Mouse (Mus musculus): ENCODE measurements around the gene Gm14137. TPM values are rescaled to one million over a fixed set of nuclear protein-coding genes. Genes with fewer than 3 reads are reported as not detected.
A peak's percentile ranks its signal among the peaks of the same experiment; 100 is the strongest.

Gene Gm14137
- polyA plus RNA-seq, 1 experiment from 2014 or later = 0.32 TPM

GRCm38 (mm10) chr2:119154683-119155082 lies 19.6 kb upstream of the Gm14137 start:
- 69% methylated on average over 2 of the region's 2 CpGs for WGBS
- H3K27ac ChIP-seq (ENCODE audit: low read depth) = no peak overlapping the region
- no peak for ATAC-seq (ENCODE audit: insufficient read depth)

GRCm38 (mm10) chr2:119155388-119155787 lies 18.9 kb upstream of the Gm14137 start:
- H3K9me3 ChIP-seq (ENCODE audit: low read depth, low read length) = no peaks in the 10 kb centered on the region
- peak overlapping the region; percentile 98 for H3K4me3 ChIP-seq (ENCODE audit: low read depth, low read length)
- ATAC-seq (ENCODE audit: insufficient read depth) (no peak), DNase-seq (no peak)
- TF ChIP-seq CTCF (IDR thresholded peaks at IDR 0.05; ENCODE audit: low read depth) = no peak
- H3K9ac ChIP-seq = 0 out of 2 replicates have a peak overlapping the region, but pooled peaks have one; percentile 87
- WGBS = 62% methylated on average over 9 of the region's 9 CpGs
- H3K36me3 ChIP-seq (ENCODE audit: insufficient read depth) = peaks cover 42% of the 10 kb centered on the region
- H3K27me3 ChIP-seq (ENCODE audit: insufficient read depth, low read length) = no peaks in the 10 kb centered on the region
- peak overlapping the region; percentile 80 for H3K4me2 ChIP-seq
- H3K27ac ChIP-seq (ENCODE audit: low read depth) = no peak overlapping the region
- no peaks in the 10 kb centered on the region for H3K4me1 ChIP-seq (ENCODE audit: insufficient read depth)

More at GRCm38 (mm10) chr2:119154683-119155082, 19.6 kb upstream of the Gm14137 start:
- no peaks in the 10 kb centered on the region for H3K27me3 ChIP-seq (ENCODE audit: insufficient read depth, low read length)
- H3K9ac ChIP-seq = no peak overlapping the region
- no peak for TF ChIP-seq CTCF (IDR thresholded peaks at IDR 0.05; ENCODE audit: low read depth)
- H3K4me2 ChIP-seq = peak overlapping the region; percentile 80; the same call in 1 of the 2 replicates
- H3K4me3 ChIP-seq (ENCODE audit: low read depth, low read length) = no peak overlapping the region
- H3K36me3 ChIP-seq (ENCODE audit: insufficient read depth) = peaks cover 48% of the 10 kb centered on the region
- DNase-seq = no peak
- H3K4me1 ChIP-seq (ENCODE audit: insufficient read depth) = no peaks in the 10 kb centered on the region
- no peaks in the 10 kb centered on the region for H3K9me3 ChIP-seq (ENCODE audit: low read depth, low read length)

- 4% methylated on average over 34 of the region's 34 CpGs for WGBS
- ATAC-seq (ENCODE audit: insufficient read depth) (no peak), DNase-seq (peak; percentile 28)
- TF ChIP-seq CTCF (IDR thresholded peaks at IDR 0.05; ENCODE audit: low read depth) = no peak
- Histone ChIP-seq H3K36me3 (ENCODE audit: insufficient read depth) (peaks cover 34% of the 10 kb centered on the region), H3K4me2 (peak overlapping the region; percentile 80), H3K27me3 (ENCODE audit: insufficient read depth, low read length) (no peaks in the 10 kb centered on the region), H3K9me3 (ENCODE audit: low read depth, low read length) (no peaks in the 10 kb centered on the region), H3K4me3 (ENCODE audit: low read depth, low read length) (peak overlapping the region; percentile 98), H3K4me1 (ENCODE audit: insufficient read depth) (no peaks in the 10 kb centered on the region), H3K9ac (peak overlapping the region; percentile 87), H3K27ac (ENCODE audit: low read depth) (peak overlapping the region; percentile 50; the same call in 1 of the 2 replicates)
Observed at GRCm38 (mm10) chr2:119156081-119156680, 18.1 kb upstream of the Gm14137 start.

- peaks cover 27% of the 10 kb centered on the region for H3K36me3 ChIP-seq (ENCODE audit: insufficient read depth)
- H3K4me3 ChIP-seq (ENCODE audit: low read depth, low read length) = peak within 1 kb of the TSS; percentile 98
- H3K27ac ChIP-seq (ENCODE audit: low read depth) = peak within 1 kb of the TSS; percentile 50
- ATAC-seq (ENCODE audit: insufficient read depth) (peak; percentile 89), DNase-seq (peak; percentile 98)
- H3K9me3 ChIP-seq (ENCODE audit: low read depth, low read length) = no peaks in the 10 kb centered on the region
- WGBS = under 1% methylated on average over 57 of the region's 57 CpGs
- H3K27me3 ChIP-seq (ENCODE audit: insufficient read depth, low read length) = no peaks in the 10 kb centered on the region
- peak within 1 kb of the TSS; percentile 80 for H3K4me2 ChIP-seq
- peak within 1 kb of the TSS; percentile 87 for H3K9ac ChIP-seq
- no peak for TF ChIP-seq CTCF (IDR thresholded peaks at IDR 0.05; ENCODE audit: low read depth)
- H3K4me1 ChIP-seq (ENCODE audit: insufficient read depth) = no peaks in the 10 kb centered on the region
Observed at GRCm38 (mm10) chr2:119156681-119157572, 17.4 kb upstream of the Gm14137 start, which contains the start of gene Rmdn3. Rmdn3 (minus strand) TSS chr2:119157034.

- no peak overlapping the region; the same call in 1 of the 2 replicates for H3K4me2 ChIP-seq
- no peaks in the 10 kb centered on the region for H3K9me3 ChIP-seq (ENCODE audit: low read depth, low read length)
- ATAC-seq (ENCODE audit: insufficient read depth) (no peak), DNase-seq (no peak)
- no peaks in the 10 kb centered on the region for H3K4me1 ChIP-seq (ENCODE audit: insufficient read depth)
- H3K36me3 ChIP-seq (ENCODE audit: insufficient read depth) = peaks cover 18% of the 10 kb centered on the region; the same call in 1 of the 2 replicates
- TF ChIP-seq CTCF (IDR thresholded peaks at IDR 0.05; ENCODE audit: low read depth) = no peak
- no peak overlapping the region for H3K27ac ChIP-seq (ENCODE audit: low read depth)
- H3K27me3 ChIP-seq (ENCODE audit: insufficient read depth, low read length) = no peaks in the 10 kb centered on the region
- H3K9ac ChIP-seq = no peak overlapping the region
- H3K4me3 ChIP-seq (ENCODE audit: low read depth, low read length) = no peak overlapping the region
Observed at GRCm38 (mm10) chr2:119157836-119158235, 16.5 kb upstream of the Gm14137 start.

- no peak for TF ChIP-seq CTCF (IDR thresholded peaks at IDR 0.05; ENCODE audit: low read depth)
- no peaks in the 10 kb centered on the region for H3K27me3 ChIP-seq (ENCODE audit: insufficient read depth, low read length)
- no peak overlapping the region for H3K27ac ChIP-seq (ENCODE audit: low read depth)
- H3K9ac ChIP-seq = no peak overlapping the region
- H3K4me3 ChIP-seq (ENCODE audit: low read depth, low read length) = no peak overlapping the region
- ATAC-seq (ENCODE audit: insufficient read depth) (no peak), DNase-seq (no peak)
- no peaks in the 10 kb centered on the region for H3K36me3 ChIP-seq (ENCODE audit: insufficient read depth)
- 28% methylated on average over 2 of the region's 2 CpGs for WGBS
- H3K4me2 ChIP-seq = no peak overlapping the region
- no peaks in the 10 kb centered on the region for H3K9me3 ChIP-seq (ENCODE audit: low read depth, low read length)
- no peaks in the 10 kb centered on the region for H3K4me1 ChIP-seq (ENCODE audit: insufficient read depth)
Observed at GRCm38 (mm10) chr2:119161247-119161646, 13.1 kb upstream of the Gm14137 start.

- DNase-seq = no peak
- H3K9me3 ChIP-seq (ENCODE audit: low read depth, low read length) = no peaks in the 10 kb centered on the region
- no peak overlapping the region for H3K4me2 ChIP-seq
- no peak for TF ChIP-seq CTCF (IDR thresholded peaks at IDR 0.05; ENCODE audit: low read depth)
- no peak for ATAC-seq (ENCODE audit: insufficient read depth)
- H3K36me3 ChIP-seq (ENCODE audit: insufficient read depth) = no peaks in the 10 kb centered on the region
- H3K4me3 ChIP-seq (ENCODE audit: low read depth, low read length) = no peak overlapping the region
- 49% methylated on average over 3 of the region's 3 CpGs for WGBS
- 0 out of 2 replicates have a peak, but pooled peaks cover 3% of the 10 kb centered on the region for H3K4me1 ChIP-seq (ENCODE audit: insufficient read depth)
- H3K27me3 ChIP-seq (ENCODE audit: insufficient read depth, low read length) = peaks cover 5% of the 10 kb centered on the region
- no peak overlapping the region for H3K9ac ChIP-seq
- H3K27ac ChIP-seq (ENCODE audit: low read depth) = no peak overlapping the region
Observed at GRCm38 (mm10) chr2:119163135-119163534, 11.2 kb upstream of the Gm14137 start.
